Mouse (Mus musculus) spleen, embryonic (tissue): ENCODE data around the gene Gm19410.

ENCODE experiments used
- CTCF ChIA-PET: fragments of 350-600 bp; sonication (Branson Sonifier 250); formaldehyde crosslinking; loops from one replicate; lab custom pipeline; 2022; lab: Charles Lee

The Gm19410 gene

GRCm38 (mm10) chr8:35765499-35766193 is at the start of gene Gm19410:
Gm19410 (plus strand) TSS chr8:35765790.
- CTCF ChIA-PET, result no interaction called here

- CTCF ChIA-PET, result no interaction called here
Observed at GRCm38 (mm10) chr8:35730776-35731175, 34.8 kb upstream of the Gm19410 start.

GRCm38 (mm10) chr8:35735438-35735837 is 30.2 kb upstream of the Gm19410 start:
- CTCF ChIA-PET, result no interaction called here

- CTCF ChIA-PET, result no interaction called here
Observed at GRCm38 (mm10) chr8:35756202-35756601, 9.4 kb upstream of the Gm19410 start.

- CTCF ChIA-PET, result no interaction called here
Observed at GRCm38 (mm10) chr8:35765020-35765419, 570 bp upstream of the Gm19410 start.

GRCm38 (mm10) chr8:35773508-35773907 is 7.9 kb downstream of the Gm19410 start:
- CTCF ChIA-PET, result no interaction called here
